Mouse (Mus musculus): ENCODE data around the gene Foxk1. TPM values are rescaled to one million over a fixed set of nuclear protein-coding genes. Genes with fewer than 3 reads are reported as not detected.
A peak's percentile ranks its signal among the peaks of the same experiment; 100 is the strongest.

The Foxk1 gene
- polyA plus RNA-seq, 1 experiment from 2014 or later = 3.7 TPM

GRCm38 (mm10) chr5:142415401-142415800, 14.1 kb downstream of the Foxk1 start:
- WGBS = 75% methylated on average over 6 of the region's 6 CpGs
- no peak for DNase-seq (ENCODE audit: low spot score)
- Histone ChIP-seq H3K27ac (replicated peaks) (0 out of 2 replicates have a peak overlapping the region, but pooled peaks have one; percentile 23), H3K9me3 (replicated peaks) (no peaks in the 10 kb centered on the region), H3K4me1 (peaks cover 74% of the 10 kb centered on the region), H3K36me3 (peaks cover 56% of the 10 kb centered on the region), H3K27me3 (ENCODE audit: low read depth, poor library complexity, severe bottlenecking) (no peaks in the 10 kb centered on the region), H3K4me3 (no peak overlapping the region)

- Histone ChIP-seq H3K4me3 (no peak overlapping the region), H3K4me1 (peaks cover 74% of the 10 kb centered on the region), H3K36me3 (peaks cover 57% of the 10 kb centered on the region), H3K9me3 (replicated peaks) (no peaks in the 10 kb centered on the region), H3K27me3 (ENCODE audit: low read depth, poor library complexity, severe bottlenecking) (no peaks in the 10 kb centered on the region), H3K27ac (replicated peaks) (peak overlapping the region; percentile 79)
- DNase-seq (ENCODE audit: low spot score) = peak; percentile 28
- 12% methylated on average over 14 of the region's 14 CpGs for WGBS
Measured at GRCm38 (mm10) chr5:142416070-142416775, 14.9 kb downstream of the Foxk1 start.

GRCm38 (mm10) chr5:142417104-142417503, 15.8 kb downstream of the Foxk1 start:
- no peak for DNase-seq (ENCODE audit: low spot score)
- Histone ChIP-seq H3K4me3 (no peak overlapping the region), H3K36me3 (peaks cover 58% of the 10 kb centered on the region), H3K27me3 (ENCODE audit: low read depth, poor library complexity, severe bottlenecking) (no peaks in the 10 kb centered on the region), H3K9me3 (replicated peaks) (no peaks in the 10 kb centered on the region), H3K4me1 (peaks cover 76% of the 10 kb centered on the region), H3K27ac (replicated peaks) (peak overlapping the region; percentile 46; the same call in 1 of the 2 replicates)
- 48% methylated on average over 3 of the region's 3 CpGs for whole genome bisulfite sequencing

GRCm38 (mm10) chr5:142417876-142418275, 16.6 kb downstream of the Foxk1 start:
- Histone ChIP-seq H3K27me3 (ENCODE audit: low read depth, poor library complexity, severe bottlenecking) (no peaks in the 10 kb centered on the region), H3K27ac (replicated peaks) (peak overlapping the region; percentile 46), H3K4me1 (peaks cover 75% of the 10 kb centered on the region), H3K9me3 (replicated peaks) (no peaks in the 10 kb centered on the region), H3K36me3 (peaks cover 56% of the 10 kb centered on the region), H3K4me3 (no peak overlapping the region)
- no peak for DNase-seq (ENCODE audit: low spot score)
- WGBS = 71% methylated on average over 9 of the region's 9 CpGs

GRCm38 (mm10) chr5:142418419-142418818, 17.1 kb downstream of the Foxk1 start:
- 94% methylated on average over 4 of the region's 4 CpGs for WGBS
- no peak overlapping the region for H3K4me3 ChIP-seq
- no peaks in the 10 kb centered on the region for H3K9me3 ChIP-seq (replicated peaks)
- H3K4me1 ChIP-seq = peaks cover 70% of the 10 kb centered on the region
- H3K27me3 ChIP-seq (ENCODE audit: low read depth, poor library complexity, severe bottlenecking) = no peaks in the 10 kb centered on the region
- peak overlapping the region; percentile 38; the same call in 1 of the 2 replicates for H3K27ac ChIP-seq (replicated peaks)
- DNase-seq (ENCODE audit: low spot score) = no peak
- H3K36me3 ChIP-seq = peaks cover 56% of the 10 kb centered on the region

GRCm38 (mm10) chr5:142420317-142420716, 19.0 kb downstream of the Foxk1 start:
- H3K27me3 ChIP-seq (ENCODE audit: low read depth, poor library complexity, severe bottlenecking) = no peaks in the 10 kb centered on the region
- H3K36me3 ChIP-seq = peaks cover 55% of the 10 kb centered on the region
- no peak for DNase-seq (ENCODE audit: low spot score)
- H3K9me3 ChIP-seq (replicated peaks) = no peaks in the 10 kb centered on the region
- H3K4me1 ChIP-seq = peaks cover 61% of the 10 kb centered on the region
- no peak overlapping the region for H3K4me3 ChIP-seq
- WGBS = 97% methylated on average over 4 of the region's 4 CpGs
- 0 out of 2 replicates have a peak overlapping the region, but pooled peaks have one; percentile 34 for H3K27ac ChIP-seq (replicated peaks)

GRCm38 (mm10) chr5:142420920-142421319, 19.6 kb downstream of the Foxk1 start:
- Histone ChIP-seq H3K36me3 (peaks cover 60% of the 10 kb centered on the region), H3K4me3 (no peak overlapping the region), H3K27ac (replicated peaks) (no peak overlapping the region), H3K27me3 (ENCODE audit: low read depth, poor library complexity, severe bottlenecking) (no peaks in the 10 kb centered on the region), H3K9me3 (replicated peaks) (no peaks in the 10 kb centered on the region), H3K4me1 (peaks cover 61% of the 10 kb centered on the region)
- no peak for DNase-seq (ENCODE audit: low spot score)
- WGBS = 91% methylated on average over 9 of the region's 9 CpGs

- WGBS = 88% methylated on average over 5 of the region's 5 CpGs
- peaks cover 61% of the 10 kb centered on the region for H3K4me1 ChIP-seq
- peaks cover 66% of the 10 kb centered on the region for H3K36me3 ChIP-seq
- no peak overlapping the region for H3K4me3 ChIP-seq
- no peak overlapping the region for H3K27ac ChIP-seq (replicated peaks)
- DNase-seq (ENCODE audit: low spot score) = no peak
- no peaks in the 10 kb centered on the region for H3K9me3 ChIP-seq (replicated peaks)
- H3K27me3 ChIP-seq (ENCODE audit: low read depth, poor library complexity, severe bottlenecking) = no peaks in the 10 kb centered on the region
Measured at GRCm38 (mm10) chr5:142421886-142422285, 20.6 kb downstream of the Foxk1 start.

GRCm38 (mm10) chr5:142423141-142423540, 21.8 kb downstream of the Foxk1 start:
- no peak for DNase-seq (ENCODE audit: low spot score)
- no peak overlapping the region for H3K4me3 ChIP-seq
- no peak overlapping the region for H3K27ac ChIP-seq (replicated peaks)
- H3K9me3 ChIP-seq (replicated peaks) = no peaks in the 10 kb centered on the region
- peaks cover 61% of the 10 kb centered on the region for H3K4me1 ChIP-seq
- H3K36me3 ChIP-seq = peaks cover 62% of the 10 kb centered on the region
- no peaks in the 10 kb centered on the region for H3K27me3 ChIP-seq (ENCODE audit: low read depth, poor library complexity, severe bottlenecking)
- WGBS = 95% methylated on average over 10 of the region's 10 CpGs

GRCm38 (mm10) chr5:142423701-142424100, 22.4 kb downstream of the Foxk1 start:
- Histone ChIP-seq H3K36me3 (peaks cover 57% of the 10 kb centered on the region), H3K9me3 (replicated peaks) (no peaks in the 10 kb centered on the region), H3K27me3 (ENCODE audit: low read depth, poor library complexity, severe bottlenecking) (no peaks in the 10 kb centered on the region), H3K4me1 (peaks cover 62% of the 10 kb centered on the region), H3K4me3 (no peak overlapping the region), H3K27ac (replicated peaks) (no peak overlapping the region)
- 64% methylated on average over 3 of the region's 3 CpGs for WGBS
- no peak for DNase-seq (ENCODE audit: low spot score)

- WGBS = 85% methylated on average over 13 of the region's 13 CpGs
- no peak overlapping the region for H3K4me3 ChIP-seq
- H3K27ac ChIP-seq (replicated peaks) = peak overlapping the region; percentile 14; the same call in 1 of the 2 replicates
- no peak for DNase-seq (ENCODE audit: low spot score)
- H3K4me1 ChIP-seq = peaks cover 64% of the 10 kb centered on the region
- H3K9me3 ChIP-seq (replicated peaks) = no peaks in the 10 kb centered on the region
- H3K27me3 ChIP-seq (ENCODE audit: low read depth, poor library complexity, severe bottlenecking) = no peaks in the 10 kb centered on the region
- H3K36me3 ChIP-seq = peaks cover 47% of the 10 kb centered on the region
Measured at GRCm38 (mm10) chr5:142424627-142425349, 23.5 kb downstream of the Foxk1 start.

GRCm38 (mm10) chr5:142426476-142426875, 25.2 kb downstream of the Foxk1 start:
- DNase-seq (ENCODE audit: low spot score) = no peak
- Histone ChIP-seq H3K36me3 (peaks cover 37% of the 10 kb centered on the region), H3K4me3 (no peak overlapping the region), H3K4me1 (peaks cover 62% of the 10 kb centered on the region), H3K9me3 (replicated peaks) (no peaks in the 10 kb centered on the region), H3K27ac (replicated peaks) (peak overlapping the region; percentile 14; the same call in 1 of the 2 replicates), H3K27me3 (ENCODE audit: low read depth, poor library complexity, severe bottlenecking) (no peaks in the 10 kb centered on the region)
- WGBS = 97% methylated on average over 2 of the region's 2 CpGs

- no peak for DNase-seq (ENCODE audit: low spot score)
- Histone ChIP-seq H3K36me3 (peaks cover 40% of the 10 kb centered on the region), H3K9me3 (replicated peaks) (no peaks in the 10 kb centered on the region), H3K27ac (replicated peaks) (peak overlapping the region; percentile 65), H3K4me3 (no peak overlapping the region), H3K4me1 (peaks cover 69% of the 10 kb centered on the region), H3K27me3 (ENCODE audit: low read depth, poor library complexity, severe bottlenecking) (no peaks in the 10 kb centered on the region)
- WGBS = 71% methylated on average over 10 of the region's 10 CpGs
Measured at GRCm38 (mm10) chr5:142427876-142428275, 26.6 kb downstream of the Foxk1 start.
